ENCODE assay signal across 33 mouse cellular contexts in genomic region chr16:53728922-53729321, GRCm38 (mm10).
"Had no signal": no experiment of that assay in that cellular context is flagged by ENCODE, and none has a peak within 500 bp of the region (broad histone marks: within the 10 kb centered on the region; RNA-seq: fewer than 3 reads in every experiment).

No protein-coding gene starts in this region.

- H3K9me3 ChIP-seq: heart, embryonic 12.5 days; heart, embryonic 13.5 days; heart, embryonic 15.5 days; hindbrain, embryonic 10.5 days; hindbrain, embryonic 12.5 days; hindbrain, embryonic 13.5 days; hindbrain, embryonic 15.5 days; intestine, embryonic 15.5 days; kidney, embryonic 15.5 days had no signal

- DNase-seq: heart, postnatal 10 days; heart, postnatal 14 days; heart, postnatal 4 days; kidney, adult 11 months; kidney, adult 2 months; kidney, adult 8-10 months; kidney, adult 9 months; kidney, postnatal 10 days; kidney, postnatal 14 days; kidney, postnatal 25 days; kidney, postnatal 36 days; kidney, postnatal 4 days; layer of hippocampus, adult 9-11 months; layer of hippocampus, postnatal 36 days had no signal

- H3K27ac ChIP-seq: heart, embryonic 13.5 days; heart, embryonic 15.5 days; hindbrain, embryonic 10.5 days; hindbrain, embryonic 12.5 days; hindbrain, embryonic 13.5 days; hindbrain, embryonic 14.5 days; hindbrain, embryonic 15.5 days; hindbrain, postnatal 0 days; intestine, embryonic 15.5 days; kidney, embryonic 15.5 days; kidney, postnatal 0 days; layer of hippocampus, adult 2 months; left cerebral cortex, adult 2 months had no signal

- H3K4me2 ChIP-seq: heart, embryonic 11.5 days; heart, embryonic 12.5 days; heart, embryonic 13.5 days; heart, embryonic 15.5 days; hindbrain, embryonic 12.5 days; hindbrain, embryonic 13.5 days; hindbrain, embryonic 14.5 days; hindbrain, embryonic 15.5 days; intestine, embryonic 15.5 days; kidney, embryonic 15.5 days had no signal

- H3K4me3 ChIP-seq: heart, embryonic 12.5 days; heart, embryonic 13.5 days; heart, embryonic 15.5 days; hindbrain, embryonic 10.5 days; hindbrain, embryonic 12.5 days; hindbrain, embryonic 13.5 days; hindbrain, embryonic 15.5 days; intestine, embryonic 15.5 days; kidney, embryonic 15.5 days; layer of hippocampus, adult 2 months; left cerebral cortex, adult 2 months had no signal

- ATAC-seq: hindbrain, embryonic 16.5 days; hindbrain, postnatal 0 days; inflammation-experienced regulatory T-cells, adult 6 months; intestine, embryonic 15.5 days; intestine, embryonic 16.5 days; intestine, postnatal 0 days had no signal

- H3K27me3 ChIP-seq: heart, embryonic 12.5 days; heart, embryonic 13.5 days; heart, embryonic 15.5 days; hindbrain, embryonic 12.5 days; hindbrain, embryonic 13.5 days; hindbrain, embryonic 15.5 days; intestine, embryonic 15.5 days; kidney, embryonic 15.5 days had no signal

- H3K9ac ChIP-seq: heart, embryonic 12.5 days; heart, embryonic 13.5 days; heart, embryonic 15.5 days; hindbrain, embryonic 12.5 days; hindbrain, embryonic 13.5 days; hindbrain, embryonic 14.5 days; hindbrain, embryonic 15.5 days; intestine, embryonic 15.5 days; kidney, embryonic 15.5 days had no signal

- H3K36me3 ChIP-seq: heart, embryonic 12.5 days; heart, embryonic 13.5 days; heart, embryonic 15.5 days; hindbrain, embryonic 10.5 days; hindbrain, embryonic 12.5 days; hindbrain, embryonic 13.5 days; hindbrain, embryonic 15.5 days; intestine, embryonic 15.5 days; kidney, embryonic 15.5 days had no signal

- H3K4me1 ChIP-seq: heart, embryonic 12.5 days; heart, embryonic 13.5 days; heart, embryonic 15.5 days; hindbrain, embryonic 10.5 days; hindbrain, embryonic 12.5 days; hindbrain, embryonic 13.5 days; hindbrain, embryonic 15.5 days; intestine, embryonic 15.5 days; kidney, embryonic 15.5 days had no signal
